Mouse (Mus musculus) kidney, embryonic 16.5 days (tissue): Measurements from ENCODE around the gene Ptprm. TPM values are rescaled to one million over a fixed set of nuclear protein-coding genes. Genes with fewer than 3 reads are reported as not detected.

Experiments used
- ATAC-seq: fragments of 200-750 bp; cut with Nextera tagmentation; 2 replicates; pipeline ENCODE4 v1.8.0; 2017; ENCODE audit warnings: moderate TSS enrichment; ENCODE audit not compliant: low FRiP score, low TSS enrichment
- H3K27ac ChIP-seq: fragments of 300-500 bp; sonication (generic); 2 replicates; pipeline ENCODE4 v1.5.1; 2014; ENCODE audit warnings: low read length
- H3K27me3 ChIP-seq: fragments of 300-500 bp; sonication (generic); 2 replicates; pipeline ENCODE4 v1.6.1; 2014; ENCODE audit warnings: low read length, control low read depth, mixed read lengths; ENCODE audit not compliant: insufficient read depth
- H3K36me3 ChIP-seq: fragments of 300-500 bp; sonication (generic); 2 replicates; pipeline ENCODE4 v1.6.1; 2014; ENCODE audit warnings: low read length, control low read depth, mixed read lengths; ENCODE audit not compliant: insufficient read depth
- H3K4me1 ChIP-seq: fragments of 300-500 bp; sonication (generic); 2 replicates; pipeline ENCODE4 v1.6.1; 2014; ENCODE audit warnings: low read length, control low read depth, mixed read lengths; ENCODE audit not compliant: insufficient read depth
- H3K4me2 ChIP-seq: fragments of 300-500 bp; sonication (generic); replicated peaks from 2 replicates; pipeline ENCODE4 v1.6.1; 2014; ENCODE audit warnings: low read depth, low read length
- H3K4me3 ChIP-seq: fragments of 300-500 bp; sonication (generic); 2 replicates; pipeline ENCODE4 v1.5.1; 2014; ENCODE audit warnings: mild to moderate bottlenecking, low read length
- H3K9ac ChIP-seq: fragments of 300-500 bp; sonication (generic); replicated peaks from 2 replicates; pipeline ENCODE4 v1.6.1; 2014; ENCODE audit warnings: low read length
- H3K9me3 ChIP-seq: fragments of 300-500 bp; sonication (generic); 2 replicates; pipeline ENCODE4 v1.6.1; 2016; ENCODE audit warnings: low read length, control low read depth
- WGBS: fragments of 180-500 bp; shearing (Covaris S2); extraction: QIAGEN DNeasy Blood & Tissue Kit; methylation state at CpG from one replicate; pipeline ENCODE4 v1.1.7; 2014; 5-methylcytosine and 5-hydroxymethylcytosine counted together
- polyA plus RNA-seq: library from polyadenylated mRNA; unstranded; fragments of >200 nt; fragmentation: Nextera tagmentation; extraction: Ambion mirVana; gene quantifications from 2 replicates; pipeline ENCODE4 v1.2.1, GENCODE M21; 2015

The Ptprm gene
- polyA plus RNA-seq, 1 experiment from 2014 or later, result 17.3 TPM

DNA sequence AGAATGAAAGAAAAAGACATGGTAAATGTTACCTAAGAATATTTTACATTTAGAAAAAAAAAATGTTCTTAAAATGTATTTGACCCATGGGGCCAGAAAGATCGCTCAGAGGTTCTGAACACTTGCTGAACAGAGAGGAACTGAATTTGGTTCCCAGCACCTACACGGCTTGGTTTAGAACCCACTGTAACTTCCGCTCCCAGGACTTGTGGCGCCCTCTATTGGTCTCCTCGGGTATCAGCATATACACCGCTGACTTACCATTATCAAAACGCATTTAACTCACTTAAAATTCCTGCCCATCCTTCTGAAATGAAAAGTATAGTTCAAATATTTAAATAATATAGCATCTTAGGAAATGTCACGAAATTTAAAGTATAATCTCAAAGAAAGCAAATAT, 4.7 kb downstream of the Ptprm start:
- no peak overlapping the region for H3K9ac ChIP-seq
- H3K4me2 ChIP-seq, result no peak overlapping the region
- H3K4me1 ChIP-seq, result peaks cover 32% of the 10 kb centered on the region
- H3K36me3 ChIP-seq, result no peaks in the 10 kb centered on the region
- peaks cover 2% of the 10 kb centered on the region; the same call in 1 of the 2 replicates for H3K9me3 ChIP-seq
- no peaks in the 10 kb centered on the region for H3K27me3 ChIP-seq
- H3K27ac ChIP-seq, result no peak overlapping the region
- no peak for ATAC-seq
- no peak overlapping the region for H3K4me3 ChIP-seq
- WGBS, result 93% methylated on average over 8 of the region's 8 CpGs

DNA sequence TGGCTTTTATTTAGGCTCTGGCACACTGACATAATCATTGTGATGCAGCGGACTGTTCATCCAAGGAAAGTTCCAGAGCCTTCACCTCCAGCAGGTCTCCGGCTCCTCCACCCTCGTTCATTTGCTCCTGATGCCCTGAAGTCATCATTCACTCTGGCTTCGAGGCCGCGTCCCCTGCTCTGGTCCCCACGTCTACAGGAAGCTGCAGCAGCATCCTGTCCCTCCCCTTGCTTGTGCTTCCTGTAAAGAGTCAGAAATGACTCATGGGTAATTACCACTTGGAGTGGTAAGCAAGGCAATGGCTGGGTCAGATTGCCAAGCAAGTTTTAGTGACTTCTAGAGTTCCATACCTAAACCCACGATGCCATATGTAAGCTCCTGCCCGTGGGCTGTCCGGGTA, 7.3 kb downstream of the Ptprm start:
- H3K9ac ChIP-seq, result no peak overlapping the region
- peak overlapping the region; percentile 50 for H3K27ac ChIP-seq
- peaks cover 20% of the 10 kb centered on the region for H3K4me1 ChIP-seq
- H3K9me3 ChIP-seq, result peaks cover 2% of the 10 kb centered on the region; the same call in 1 of the 2 replicates
- no peaks in the 10 kb centered on the region for H3K36me3 ChIP-seq
- no peak overlapping the region for H3K4me3 ChIP-seq
- no peak for ATAC-seq
- no peaks in the 10 kb centered on the region for H3K27me3 ChIP-seq
- no peak overlapping the region for H3K4me2 ChIP-seq
- 51% methylated on average over 10 of the region's 10 CpGs for WGBS

DNA sequence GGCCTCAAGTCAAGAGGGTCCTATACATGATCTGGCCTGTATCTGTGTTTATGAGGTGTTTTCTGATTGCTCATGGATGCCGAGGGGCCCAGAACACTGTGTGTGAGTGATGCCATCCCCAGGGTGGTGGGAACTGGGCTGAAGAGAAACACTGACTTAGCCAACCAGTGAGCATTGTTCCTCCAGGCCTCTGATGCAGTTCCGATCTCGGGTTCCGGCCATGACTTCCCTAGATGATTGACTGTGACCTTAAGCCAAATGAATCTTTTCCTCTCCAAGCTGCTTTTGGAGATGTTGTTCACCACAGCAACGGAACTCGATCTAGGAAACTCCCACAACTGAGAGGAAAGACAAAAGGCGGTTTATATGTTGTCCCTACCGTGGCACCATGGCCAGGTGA, 9.1 kb downstream of the Ptprm start:
- Histone ChIP-seq H3K4me1 (peaks cover 21% of the 10 kb centered on the region), H3K9ac (no peak overlapping the region), H3K4me2 (no peak overlapping the region), H3K27me3 (no peaks in the 10 kb centered on the region), H3K9me3 (peaks cover 2% of the 10 kb centered on the region; the same call in 1 of the 2 replicates), H3K36me3 (no peaks in the 10 kb centered on the region), H3K27ac (no peak overlapping the region), H3K4me3 (no peak overlapping the region)
- WGBS, result 51% methylated on average over 8 of the region's 8 CpGs
- ATAC-seq, result no peak

DNA sequence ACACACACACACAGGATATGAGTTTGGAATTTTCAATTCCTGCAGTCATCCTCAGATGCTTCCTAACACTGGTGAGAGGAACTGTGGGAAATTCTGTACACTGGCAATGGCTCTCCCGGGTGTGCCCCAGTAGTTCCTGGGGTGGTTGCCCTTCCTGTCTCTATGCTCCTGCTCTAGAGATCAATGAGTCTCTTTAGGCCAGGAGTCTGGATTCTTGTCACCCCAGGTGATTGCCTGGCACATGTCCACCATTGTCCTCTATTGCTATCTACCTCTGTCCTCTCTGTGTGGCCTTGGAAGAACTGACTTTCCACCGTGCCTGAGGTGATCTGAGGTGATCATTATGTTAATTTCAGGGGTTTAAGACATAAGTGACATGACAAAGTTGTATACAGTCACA, 10.8 kb downstream of the Ptprm start:
- Histone ChIP-seq H3K27ac (no peak overlapping the region), H3K9ac (no peak overlapping the region), H3K36me3 (no peaks in the 10 kb centered on the region), H3K4me3 (no peak overlapping the region), H3K27me3 (no peaks in the 10 kb centered on the region), H3K9me3 (no peaks in the 10 kb centered on the region), H3K4me2 (no peak overlapping the region), H3K4me1 (peaks cover 26% of the 10 kb centered on the region)
- 76% methylated on average over 2 of the region's 2 CpGs for WGBS
- ATAC-seq, result no peak

DNA sequence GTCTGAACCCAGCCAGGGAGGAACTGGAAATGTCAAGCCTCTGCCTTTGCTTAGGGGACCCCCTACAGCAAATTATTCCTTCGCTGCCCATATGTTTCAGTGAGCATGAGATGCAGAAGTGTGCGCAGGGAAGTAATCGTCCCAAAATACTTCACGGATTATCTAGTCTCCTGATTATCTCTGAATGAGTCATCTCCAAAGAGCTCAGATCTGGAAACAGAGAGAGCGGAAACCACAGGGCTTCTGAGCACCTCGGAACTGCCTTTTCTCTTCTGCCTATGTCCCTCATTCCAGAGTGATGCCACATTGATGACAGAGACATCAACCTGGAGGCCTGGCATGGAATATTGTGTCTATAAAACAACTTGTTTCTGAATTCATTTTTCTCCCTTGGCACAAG, 11.3 kb downstream of the Ptprm start:
- Histone ChIP-seq H3K9me3 (no peaks in the 10 kb centered on the region), H3K4me1 (peaks cover 26% of the 10 kb centered on the region), H3K36me3 (no peaks in the 10 kb centered on the region), H3K27ac (no peak overlapping the region), H3K4me3 (no peak overlapping the region), H3K27me3 (no peaks in the 10 kb centered on the region), H3K4me2 (no peak overlapping the region), H3K9ac (no peak overlapping the region)
- 86% methylated on average over 6 of the region's 6 CpGs for WGBS
- ATAC-seq, result no peak

DNA sequence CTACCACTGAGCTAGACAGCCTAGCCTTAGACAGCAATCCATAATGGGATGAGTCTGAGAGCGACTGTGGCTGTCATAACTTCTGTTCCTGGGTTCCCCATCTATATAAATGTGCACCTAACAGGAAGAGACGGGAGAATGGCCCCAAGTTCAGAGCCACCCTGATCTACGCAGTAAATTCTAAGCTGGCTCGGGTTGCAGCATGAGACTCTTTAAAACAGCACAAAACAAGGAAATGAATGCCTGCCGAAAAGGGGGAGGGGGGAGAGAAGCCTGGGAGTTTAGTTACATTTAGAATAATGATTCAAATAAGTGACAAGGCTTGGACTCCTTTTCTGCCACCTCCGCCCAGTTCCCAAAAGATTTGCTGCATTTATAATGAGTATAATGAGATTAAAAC, 13.9 kb downstream of the Ptprm start:
- H3K9ac ChIP-seq, result no peak overlapping the region
- no peaks in the 10 kb centered on the region for H3K36me3 ChIP-seq
- H3K9me3 ChIP-seq, result no peaks in the 10 kb centered on the region
- no peak overlapping the region for H3K4me2 ChIP-seq
- no peaks in the 10 kb centered on the region for H3K27me3 ChIP-seq
- no peak overlapping the region for H3K4me3 ChIP-seq
- H3K27ac ChIP-seq, result no peak overlapping the region
- H3K4me1 ChIP-seq, result peaks cover 18% of the 10 kb centered on the region
- no peak for ATAC-seq
- WGBS, result 38% methylated on average over 6 of the region's 6 CpGs

DNA sequence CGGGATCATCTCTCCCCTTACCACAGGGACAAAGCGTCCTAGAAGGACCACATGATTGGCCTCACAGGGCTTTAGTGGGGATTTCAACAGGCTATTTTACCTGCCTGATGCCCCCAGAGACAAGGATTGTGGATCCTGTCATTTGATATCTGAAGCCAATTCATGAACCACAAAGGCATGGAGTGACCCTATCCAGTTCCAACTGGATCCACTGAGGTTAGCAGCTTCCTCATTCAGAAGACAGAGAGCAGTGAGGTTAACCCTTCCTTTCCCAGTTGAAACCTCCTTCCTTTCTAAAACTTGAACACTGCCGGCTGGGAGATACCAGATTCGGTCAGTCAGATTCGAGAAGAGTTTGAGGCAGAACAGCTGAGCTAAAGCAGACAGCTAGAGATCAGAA, 14.7 kb downstream of the Ptprm start:
- Histone ChIP-seq H3K4me3 (no peak overlapping the region), H3K4me1 (peaks cover 18% of the 10 kb centered on the region), H3K4me2 (no peak overlapping the region), H3K27me3 (no peaks in the 10 kb centered on the region), H3K9me3 (no peaks in the 10 kb centered on the region), H3K36me3 (no peaks in the 10 kb centered on the region), H3K27ac (0 out of 2 replicates have a peak overlapping the region, but pooled peaks have one; percentile 13), H3K9ac (no peak overlapping the region)
- WGBS, result 74% methylated on average over 5 of the region's 5 CpGs
- no peak for ATAC-seq

DNA sequence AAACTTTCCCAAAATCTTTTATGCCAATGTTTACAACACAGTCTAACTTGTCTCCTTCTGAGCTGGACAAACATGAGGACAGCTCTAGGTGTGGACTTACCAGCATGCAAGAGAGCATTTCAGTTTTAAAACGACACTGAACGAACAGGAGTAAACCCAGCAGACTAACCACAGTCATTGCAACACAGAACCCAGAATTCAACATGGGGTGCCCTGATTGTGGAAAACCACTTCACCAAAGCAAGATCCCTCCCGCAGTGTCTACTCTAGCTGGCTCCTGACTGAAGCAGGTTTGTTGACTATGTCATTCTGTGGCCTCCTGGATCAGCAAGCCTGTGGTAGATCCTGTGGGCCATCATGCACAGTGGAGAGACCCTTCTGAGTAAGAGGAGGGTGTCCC, 19.9 kb downstream of the Ptprm start:
- Histone ChIP-seq H3K4me3 (no peak overlapping the region), H3K4me2 (no peak overlapping the region), H3K36me3 (no peaks in the 10 kb centered on the region), H3K27ac (no peak overlapping the region), H3K4me1 (no peaks in the 10 kb centered on the region; the same call in 1 of the 2 replicates), H3K9me3 (no peaks in the 10 kb centered on the region), H3K27me3 (no peaks in the 10 kb centered on the region), H3K9ac (no peak overlapping the region)
- WGBS, result 84% methylated on average over 3 of the region's 3 CpGs
- no peak for ATAC-seq

DNA sequence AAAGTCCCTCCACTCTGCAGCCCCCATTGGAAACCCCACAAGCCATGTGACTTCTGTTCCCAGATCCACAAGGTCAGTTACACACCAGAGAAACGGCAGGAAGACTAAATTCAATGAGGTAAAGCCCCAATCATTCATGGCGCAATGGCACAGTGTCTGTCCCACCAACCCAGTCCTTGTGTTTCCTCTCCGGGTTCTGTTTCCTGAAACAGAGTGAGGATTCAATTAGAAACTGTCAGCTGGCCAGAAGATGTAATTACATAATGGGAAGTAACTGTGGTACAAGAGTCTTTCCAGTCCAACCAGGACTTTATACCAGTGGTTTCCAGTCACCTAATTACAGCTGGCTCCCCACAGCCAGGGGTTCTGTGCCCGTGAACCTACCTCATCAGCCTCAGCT, 24.8 kb downstream of the Ptprm start:
- H3K9ac ChIP-seq, result no peak overlapping the region
- no peak overlapping the region for H3K4me2 ChIP-seq
- peaks cover 5% of the 10 kb centered on the region for H3K4me1 ChIP-seq
- no peak for ATAC-seq
- WGBS, result 65% methylated on average over 4 of the region's 4 CpGs
- no peaks in the 10 kb centered on the region for H3K36me3 ChIP-seq
- H3K4me3 ChIP-seq, result no peak overlapping the region
- no peaks in the 10 kb centered on the region for H3K27me3 ChIP-seq
- no peak overlapping the region for H3K27ac ChIP-seq
- H3K9me3 ChIP-seq, result no peaks in the 10 kb centered on the region

DNA sequence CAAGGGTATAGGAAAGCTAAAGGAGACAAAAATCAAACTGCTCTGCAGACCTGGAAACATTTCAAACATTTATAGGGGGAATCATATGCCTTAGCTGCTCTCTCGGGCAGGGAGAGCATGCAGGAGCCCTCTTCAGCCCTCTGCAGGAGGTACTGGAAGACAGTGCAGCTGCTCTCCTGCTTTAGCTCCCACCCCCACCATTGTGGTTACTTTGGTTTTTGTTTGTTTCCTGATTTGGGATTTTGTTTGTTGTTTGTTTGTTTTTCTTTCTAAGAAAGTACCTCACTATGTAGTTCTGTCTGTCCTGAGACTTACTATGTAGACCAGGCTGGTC, 29.8 kb downstream of the Ptprm start:
- H3K4me1 ChIP-seq, result peaks cover 14% of the 10 kb centered on the region
- peak; percentile 62; the same call in 1 of the 2 replicates for ATAC-seq
- 13% methylated on average over 1 of the region's 1 CpGs for WGBS

More for the DNA sequence above, 29.8 kb downstream of the Ptprm start:
- no peaks in the 10 kb centered on the region for H3K36me3 ChIP-seq
- H3K27ac ChIP-seq, result no peak overlapping the region
- H3K9ac ChIP-seq, result no peak overlapping the region
- no peak overlapping the region for H3K4me2 ChIP-seq
- H3K4me3 ChIP-seq, result no peak overlapping the region
- no peaks in the 10 kb centered on the region for H3K27me3 ChIP-seq
- no peaks in the 10 kb centered on the region for H3K9me3 ChIP-seq
